Mouse (Mus musculus) intestine, postnatal 0 days (tissue): ENCODE measurements at regions not wholly inside any gene's neighbourhood (a gene's known extent, or its start where the extent isn't known, plus 50 kb on each side); places are given as distances from the start of the nearest gene placed in this dataset.

ENCODE experiments used
- ATAC-seq: fragments of 200-750 bp; cut with Nextera tagmentation; 2 replicates; pipeline ENCODE4 v1.8.0; 2017; ENCODE audit warnings: mild to moderate bottlenecking, moderate TSS enrichment, moderate library complexity
- H3K27ac ChIP-seq: fragments of 300-500 bp; sonication (generic); 2 replicates; pipeline ENCODE4 v1.5.1; 2014; ENCODE audit warnings: mild to moderate bottlenecking, low read depth, low read length, moderate library complexity
- H3K27me3 ChIP-seq: fragments of 300-500 bp; sonication (generic); replicated peaks from 2 replicates; pipeline ENCODE4 v1.6.1; 2014; ENCODE audit warnings: low read length, mixed read lengths; ENCODE audit not compliant: control insufficient read depth, insufficient read depth
- H3K36me3 ChIP-seq: fragments of 300-500 bp; sonication (generic); 2 replicates; pipeline ENCODE4 v1.6.1; 2014; ENCODE audit warnings: mild to moderate bottlenecking, moderate library complexity; ENCODE audit not compliant: control insufficient read depth, insufficient read depth
- H3K4me1 ChIP-seq: fragments of 300-500 bp; sonication (generic); replicated peaks from 2 replicates; pipeline ENCODE4 v1.6.1; 2014; ENCODE audit warnings: antibody characterized with exemption, low read length, mixed read lengths; ENCODE audit not compliant: control insufficient read depth, insufficient read depth
- H3K4me2 ChIP-seq: fragments of 300-500 bp; sonication (generic); replicated peaks from 2 replicates; pipeline ENCODE4 v1.6.1; 2014; ENCODE audit warnings: low read depth, mild to moderate bottlenecking, moderate library complexity
- H3K4me3 ChIP-seq: fragments of 300-500 bp; sonication (generic); 2 replicates; pipeline ENCODE4 v1.5.1; 2014; ENCODE audit warnings: low read depth, low read length
- H3K9ac ChIP-seq: fragments of 300-500 bp; sonication (generic); 2 replicates; pipeline ENCODE4 v1.6.1; 2014; ENCODE audit warnings: mild to moderate bottlenecking, low read depth, low read length
- H3K9me3 ChIP-seq: fragments of 300-500 bp; sonication (generic); 2 replicates; pipeline ENCODE4 v1.6.1; 2016; ENCODE audit warnings: mixed run types; ENCODE audit not compliant: control insufficient read depth
- CTCF ChIP-seq: sonication (generic); IDR thresholded peaks from 2 replicates; pipeline ENCODE4 v1.5.1; 2016; ENCODE audit warnings: low read depth, mild to moderate bottlenecking, control low read depth, antibody characterized with exemption, moderate library complexity
- WGBS: fragments of 180-500 bp; shearing (Covaris S2); extraction: QIAGEN DNeasy Blood & Tissue Kit; methylation state at CpG from one replicate; pipeline ENCODE4 v1.1.7; 2014; 5-methylcytosine and 5-hydroxymethylcytosine counted together

DNA sequence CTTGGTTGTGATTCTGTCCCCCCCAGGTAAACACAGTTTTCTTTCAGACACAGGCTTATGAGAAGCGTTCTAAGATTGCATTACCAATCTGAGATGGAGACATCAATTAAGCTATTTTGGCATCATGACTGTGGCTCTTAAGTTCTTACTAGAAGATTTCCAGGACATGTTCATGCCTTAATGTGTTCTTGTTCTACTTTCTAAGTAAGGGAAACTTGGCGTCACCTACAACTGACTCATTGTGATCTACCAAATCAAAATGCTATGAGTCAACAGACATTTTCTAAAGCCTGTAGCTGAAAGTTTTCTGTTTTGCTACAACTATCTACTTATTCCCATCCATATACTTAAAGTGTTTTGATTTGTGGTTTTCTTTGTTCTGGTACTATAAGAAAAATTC is 298.5 kb downstream of the D3Ertd751e start:
- 87% methylated on average over 2 of the region's 2 CpGs for WGBS
- H3K27ac ChIP-seq: no peak overlapping the region
- no peaks in the 10 kb centered on the region for H3K4me1 ChIP-seq
- no peak overlapping the region for H3K9ac ChIP-seq
- H3K27me3 ChIP-seq: no peaks in the 10 kb centered on the region
- no peaks in the 10 kb centered on the region for H3K36me3 ChIP-seq
- H3K4me3 ChIP-seq: no peak overlapping the region
- ATAC-seq: no peak
- TF ChIP-seq CTCF: no peak
- no peak overlapping the region for H3K4me2 ChIP-seq
- no peaks in the 10 kb centered on the region for H3K9me3 ChIP-seq

- no peak for TF ChIP-seq CTCF
- H3K9ac ChIP-seq: no peak overlapping the region
- no peak for ATAC-seq
- H3K36me3 ChIP-seq: no peaks in the 10 kb centered on the region
- no peak overlapping the region for H3K4me3 ChIP-seq
- H3K4me1 ChIP-seq: no peaks in the 10 kb centered on the region
- no peak overlapping the region for H3K4me2 ChIP-seq
- no peaks in the 10 kb centered on the region for H3K9me3 ChIP-seq
- 85% methylated on average over 10 of the region's 10 CpGs for WGBS
- no peaks in the 10 kb centered on the region for H3K27me3 ChIP-seq
- no peak overlapping the region for H3K27ac ChIP-seq
Observed at GRCm38 (mm10) chr3:42057286-42057868, 315.0 kb downstream of the D3Ertd751e start.

DNA sequence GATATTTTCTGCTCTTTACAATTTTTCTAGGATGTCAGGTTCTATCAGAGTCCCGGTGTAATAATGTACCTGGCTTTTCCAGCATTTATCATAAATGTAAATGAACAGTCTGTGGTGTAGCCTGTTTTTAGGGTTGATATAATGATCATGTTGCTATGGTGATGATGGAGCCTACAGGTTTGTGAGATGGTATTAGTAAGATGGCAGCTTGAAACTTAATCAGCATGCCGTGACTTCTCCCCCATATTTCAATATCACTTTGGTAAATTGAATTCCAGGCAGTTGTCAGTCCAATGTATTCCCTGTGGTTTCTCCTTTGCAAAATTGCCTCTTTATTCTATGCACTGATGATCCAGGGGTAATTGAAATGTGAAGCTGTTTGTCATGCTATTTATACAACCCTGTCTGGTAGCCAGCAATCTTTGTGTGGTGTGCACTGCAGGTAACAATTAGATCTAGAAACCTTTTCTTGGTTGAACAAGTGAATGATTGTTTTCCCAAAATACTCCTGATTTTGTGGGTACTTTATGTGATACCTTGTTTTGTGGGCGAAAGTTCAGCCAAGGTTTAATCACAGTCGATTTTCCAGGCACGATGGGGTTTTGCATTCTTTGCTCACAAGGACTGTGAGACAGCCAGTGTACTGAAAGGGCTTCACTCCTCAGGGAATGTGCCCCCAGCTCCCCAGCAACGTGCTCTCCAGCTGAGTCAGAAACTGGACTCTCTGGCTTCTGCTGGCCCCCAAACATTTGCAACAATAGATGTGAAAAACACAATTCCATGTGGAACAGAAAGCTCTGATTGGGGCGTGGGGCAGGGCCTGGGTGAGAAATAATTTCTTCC is 322.9 kb downstream of the D3Ertd751e start:
- WGBS: 58% methylated on average over 7 of the region's 7 CpGs
- Histone ChIP-seq H3K4me3 (no peak overlapping the region), H3K4me2 (no peak overlapping the region), H3K27ac (no peak overlapping the region), H3K9me3 (no peaks in the 10 kb centered on the region), H3K9ac (no peak overlapping the region), H3K27me3 (no peaks in the 10 kb centered on the region), H3K4me1 (no peaks in the 10 kb centered on the region), H3K36me3 (no peaks in the 10 kb centered on the region)
- no peak for TF ChIP-seq CTCF
- no peak for ATAC-seq

DNA sequence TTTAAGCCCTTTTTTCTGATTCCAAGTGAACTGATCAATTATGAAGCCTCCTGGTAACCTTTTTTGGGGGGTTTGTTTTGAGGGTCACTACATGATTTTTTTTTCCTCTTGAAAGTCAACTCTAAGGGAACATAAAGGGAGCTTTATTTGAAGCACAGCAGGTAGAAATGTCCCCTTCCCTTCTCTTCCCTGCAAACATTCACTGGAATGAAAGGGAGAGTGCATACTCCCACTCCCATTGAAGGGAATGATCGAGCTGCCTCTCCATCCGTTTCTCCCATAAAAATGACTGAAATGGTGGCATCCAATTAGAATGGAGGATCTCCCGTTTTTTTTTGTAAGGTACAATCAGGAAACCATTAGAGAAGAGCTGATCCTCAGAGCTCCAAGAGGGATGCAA is 323.6 kb downstream of the D3Ertd751e start:
- Histone ChIP-seq H3K36me3 (no peaks in the 10 kb centered on the region), H3K4me1 (no peaks in the 10 kb centered on the region), H3K4me3 (no peak overlapping the region), H3K4me2 (no peak overlapping the region), H3K9me3 (no peaks in the 10 kb centered on the region), H3K27me3 (no peaks in the 10 kb centered on the region), H3K27ac (no peak overlapping the region), H3K9ac (no peak overlapping the region)
- no peak for TF ChIP-seq CTCF
- no peak for ATAC-seq
- WGBS: 71% methylated on average over 3 of the region's 3 CpGs

DNA sequence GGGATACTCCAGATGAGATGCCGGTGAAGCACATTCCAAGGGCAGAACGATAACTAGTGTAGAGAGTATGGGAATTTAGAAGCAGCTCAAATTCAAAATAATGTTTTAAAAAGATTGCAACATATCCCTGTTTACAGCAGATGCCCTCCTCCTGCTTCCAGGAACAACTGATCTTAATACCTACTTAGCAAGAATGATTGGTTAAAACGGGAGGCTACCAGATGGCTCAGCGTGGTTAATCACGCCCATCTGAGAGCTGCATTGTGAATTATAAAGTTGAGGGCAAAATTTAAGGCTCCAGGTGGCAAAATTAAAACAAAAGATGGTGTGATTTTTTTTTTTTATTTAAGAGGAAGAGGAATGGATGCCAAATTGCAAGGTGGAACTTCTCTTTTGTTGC is 324.6 kb downstream of the D3Ertd751e start:
- TF ChIP-seq CTCF: no peak
- no peaks in the 10 kb centered on the region for H3K27me3 ChIP-seq
- no peak overlapping the region for H3K4me2 ChIP-seq
- 86% methylated on average over 5 of the region's 5 CpGs for WGBS
- H3K4me3 ChIP-seq: no peak overlapping the region
- H3K9ac ChIP-seq: no peak overlapping the region
- no peaks in the 10 kb centered on the region for H3K4me1 ChIP-seq
- no peak overlapping the region for H3K27ac ChIP-seq
- no peak for ATAC-seq
- H3K36me3 ChIP-seq: no peaks in the 10 kb centered on the region
- H3K9me3 ChIP-seq: no peaks in the 10 kb centered on the region

- no peak overlapping the region for H3K4me3 ChIP-seq
- ATAC-seq: no peak
- H3K4me2 ChIP-seq: peak overlapping the region; percentile 42
- no peaks in the 10 kb centered on the region for H3K36me3 ChIP-seq
- no peaks in the 10 kb centered on the region for H3K27me3 ChIP-seq
- WGBS: 28% methylated on average over 11 of the region's 11 CpGs
- H3K27ac ChIP-seq: no peak overlapping the region
- H3K9ac ChIP-seq: no peak overlapping the region
- H3K4me1 ChIP-seq: no peaks in the 10 kb centered on the region
- peak; percentile 69 for TF ChIP-seq CTCF
- H3K9me3 ChIP-seq: no peaks in the 10 kb centered on the region
Observed at GRCm38 (mm10) chr3:42074532-42075287, 332.3 kb downstream of the D3Ertd751e start.
